Mouse (Mus musculus) liver, embryonic 12.5 days (tissue): ENCODE results near the gene Atp2c2. TPM values are rescaled to one million over a fixed set of nuclear protein-coding genes. Genes with fewer than 3 reads are reported as not detected.
A peak's percentile ranks its signal among the peaks of the same experiment; 100 is the strongest.

Experiments
- ATAC-seq: fragments of 200-750 bp; cut with Nextera tagmentation; 2 replicates; pipeline ENCODE4 v1.8.0; 2017; ENCODE audit warnings: moderate number of reproducible peaks, mild to moderate bottlenecking, moderate library complexity
- H3K27ac ChIP-seq: fragments of 300-500 bp; sonication (generic); 2 replicates; pipeline ENCODE4 v1.5.1; 2016; ENCODE audit warnings: mild to moderate bottlenecking
- H3K27me3 ChIP-seq: fragments of 300-500 bp; sonication (generic); replicated peaks from 2 replicates; pipeline ENCODE4 v1.6.1; 2016; ENCODE audit warnings: mild to moderate bottlenecking, moderate library complexity
- H3K36me3 ChIP-seq: fragments of 300-500 bp; sonication (generic); 2 replicates; pipeline ENCODE4 v1.6.1; 2016; ENCODE audit warnings: mild to moderate bottlenecking, moderate library complexity
- H3K4me1 ChIP-seq: fragments of 300-500 bp; sonication (generic); 2 replicates; pipeline ENCODE4 v1.6.1; 2016
- H3K4me2 ChIP-seq: fragments of 300-500 bp; sonication (generic); 2 replicates; pipeline ENCODE4 v1.6.1; 2016; ENCODE audit warnings: mild to moderate bottlenecking, moderate library complexity
- H3K4me3 ChIP-seq: fragments of 300-500 bp; sonication (generic); 2 replicates; pipeline ENCODE4 v1.5.1; 2016; ENCODE audit warnings: mild to moderate bottlenecking, moderate library complexity
- H3K9ac ChIP-seq: fragments of 300-500 bp; sonication (generic); 2 replicates; pipeline ENCODE4 v1.6.1; 2016; ENCODE audit warnings: mild to moderate bottlenecking, moderate library complexity
- H3K9me3 ChIP-seq: fragments of 300-500 bp; sonication (generic); replicated peaks from 2 replicates; pipeline ENCODE4 v1.6.1; 2016; ENCODE audit warnings: mild to moderate bottlenecking, moderate library complexity
- WGBS: fragments of 180-500 bp; shearing (Covaris S2); methylation state at CpG from one replicate; pipeline ENCODE4 v1.1.7; 2016; ENCODE audit not compliant: insufficient replicate concordance; 5-methylcytosine and 5-hydroxymethylcytosine counted together
- polyA plus RNA-seq: library from polyadenylated mRNA; unstranded; fragments of >200 nt; fragmentation: Nextera tagmentation; extraction: Ambion mirVana; gene quantifications from 2 replicates; pipeline ENCODE4 v1.2.1, GENCODE M21; 2016

Atp2c2 gene
- polyA plus RNA-seq, 1 experiment from 2014 or later: 0.14 TPM

- peaks cover 33% of the 10 kb centered on the region for H3K4me1 ChIP-seq
- no peak overlapping the region for H3K9ac ChIP-seq
- H3K36me3 ChIP-seq: no peaks in the 10 kb centered on the region
- peak overlapping the region; percentile 94 for H3K4me2 ChIP-seq
- H3K9me3 ChIP-seq: no peaks in the 10 kb centered on the region
- peak overlapping the region; percentile 70 for H3K4me3 ChIP-seq
- WGBS: 23% methylated on average over 14 of the region's 14 CpGs
- ATAC-seq: no peak
- no peak overlapping the region for H3K27ac ChIP-seq
- H3K27me3 ChIP-seq: no peaks in the 10 kb centered on the region; the same call in 1 of the 2 replicates
Observed at GRCm38 (mm10) chr8:119779013-119779737, 79.4 kb downstream of the Atp2c2 start.

GRCm38 (mm10) chr8:119780402-119781049 lies 80.7 kb downstream of the Atp2c2 start:
- H3K4me1 ChIP-seq: peaks cover 40% of the 10 kb centered on the region
- WGBS: 62% methylated on average over 9 of the region's 9 CpGs

GRCm38 (mm10) chr8:119781086-119781840 lies 81.5 kb downstream of the Atp2c2 start:
- no peak overlapping the region for H3K4me2 ChIP-seq
- no peaks in the 10 kb centered on the region; the same call in 1 of the 2 replicates for H3K27me3 ChIP-seq
- no peak overlapping the region for H3K4me3 ChIP-seq
- H3K27ac ChIP-seq: no peak overlapping the region
- H3K9ac ChIP-seq: no peak overlapping the region
- WGBS: 53% methylated on average over 4 of the region's 4 CpGs
- H3K4me1 ChIP-seq: peaks cover 44% of the 10 kb centered on the region
- no peak for ATAC-seq
- H3K9me3 ChIP-seq: no peaks in the 10 kb centered on the region
- no peaks in the 10 kb centered on the region for H3K36me3 ChIP-seq

More at GRCm38 (mm10) chr8:119780402-119781049, 80.7 kb downstream of the Atp2c2 start:
- H3K9ac ChIP-seq: no peak overlapping the region
- no peaks in the 10 kb centered on the region for H3K36me3 ChIP-seq
- no peaks in the 10 kb centered on the region; the same call in 1 of the 2 replicates for H3K27me3 ChIP-seq
- no peak for ATAC-seq
- no peak overlapping the region for H3K4me2 ChIP-seq
- H3K9me3 ChIP-seq: no peaks in the 10 kb centered on the region
- H3K4me3 ChIP-seq: no peak overlapping the region
- no peak overlapping the region for H3K27ac ChIP-seq

- no peak for ATAC-seq
- 3% methylated on average over 5 of the region's 5 CpGs for WGBS
- no peaks in the 10 kb centered on the region; the same call in 1 of the 2 replicates for H3K27me3 ChIP-seq
Observed at GRCm38 (mm10) chr8:119782715-119783114, 82.9 kb downstream of the Atp2c2 start.

DNA sequence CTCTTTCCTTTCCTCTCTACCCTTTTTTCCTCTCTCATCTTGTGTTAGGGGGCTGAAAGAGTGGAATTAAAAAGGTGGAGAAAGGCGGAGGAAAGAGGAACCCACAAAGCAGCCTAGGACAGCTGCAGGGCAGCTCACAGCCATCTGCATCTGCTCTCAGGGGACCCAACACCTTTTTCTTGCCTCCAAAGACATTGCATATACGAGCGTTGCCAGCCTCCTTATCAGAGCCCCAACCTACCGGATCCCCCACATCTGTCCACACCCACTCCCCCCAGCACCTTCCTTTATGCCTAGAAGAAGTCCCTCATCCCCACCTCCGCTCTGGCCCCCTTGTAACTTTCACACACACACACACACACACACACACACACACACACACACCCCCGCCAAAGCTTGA lies 83.8 kb downstream of the Atp2c2 start:
- H3K9me3 ChIP-seq: no peaks in the 10 kb centered on the region
- H3K9ac ChIP-seq: no peak overlapping the region; the same call in 1 of the 2 replicates
- H3K27me3 ChIP-seq: no peaks in the 10 kb centered on the region; the same call in 1 of the 2 replicates
- no peak overlapping the region for H3K4me2 ChIP-seq
- H3K36me3 ChIP-seq: no peaks in the 10 kb centered on the region
- H3K4me1 ChIP-seq: peaks cover 42% of the 10 kb centered on the region
- H3K4me3 ChIP-seq: no peak overlapping the region
- H3K27ac ChIP-seq: no peak overlapping the region
- no peak for ATAC-seq
- WGBS: 46% methylated on average over 6 of the region's 6 CpGs

More at GRCm38 (mm10) chr8:119782715-119783114, 82.9 kb downstream of the Atp2c2 start:
- Histone ChIP-seq H3K4me2 (no peak overlapping the region), H3K9ac (no peak overlapping the region), H3K27ac (no peak overlapping the region), H3K4me3 (no peak overlapping the region), H3K9me3 (no peaks in the 10 kb centered on the region), H3K36me3 (no peaks in the 10 kb centered on the region), H3K4me1 (peaks cover 42% of the 10 kb centered on the region)

GRCm38 (mm10) chr8:119784141-119784574 lies 84.3 kb downstream of the Atp2c2 start:
- Histone ChIP-seq H3K27ac (no peak overlapping the region), H3K27me3 (no peaks in the 10 kb centered on the region; the same call in none of the 2 replicates), H3K4me2 (no peak overlapping the region), H3K9me3 (no peaks in the 10 kb centered on the region), H3K4me1 (peaks cover 37% of the 10 kb centered on the region), H3K9ac (no peak overlapping the region; the same call in 1 of the 2 replicates), H3K36me3 (no peaks in the 10 kb centered on the region), H3K4me3 (no peak overlapping the region)
- no peak for ATAC-seq
- WGBS: 38% methylated on average over 9 of the region's 9 CpGs

DNA sequence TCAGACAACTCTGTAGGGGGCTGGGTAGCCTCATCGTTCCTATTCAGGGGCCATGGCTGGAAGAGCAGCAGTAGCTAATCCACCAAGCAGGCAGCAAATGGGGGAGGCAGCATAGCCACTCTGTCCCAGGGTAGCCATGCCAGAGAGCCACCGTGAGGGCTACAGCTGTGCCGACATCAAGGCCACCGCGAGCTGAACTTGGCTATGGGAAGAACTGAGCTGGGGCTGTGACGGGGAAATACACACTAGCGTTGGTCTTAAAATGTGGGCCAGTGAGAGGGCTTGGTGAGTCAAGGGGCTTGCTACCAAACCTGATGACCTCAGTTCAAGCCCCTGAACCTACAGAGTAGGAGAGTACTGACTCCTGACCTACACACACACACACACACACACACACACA lies 84.9 kb downstream of the Atp2c2 start:
- Histone ChIP-seq H3K4me3 (no peak overlapping the region), H3K27ac (no peak overlapping the region), H3K27me3 (no peaks in the 10 kb centered on the region; the same call in none of the 2 replicates), H3K9me3 (no peaks in the 10 kb centered on the region), H3K9ac (no peak overlapping the region), H3K4me2 (no peak overlapping the region), H3K36me3 (no peaks in the 10 kb centered on the region), H3K4me1 (peaks cover 36% of the 10 kb centered on the region)
- WGBS: 70% methylated on average over 7 of the region's 7 CpGs
- ATAC-seq: no peak

DNA sequence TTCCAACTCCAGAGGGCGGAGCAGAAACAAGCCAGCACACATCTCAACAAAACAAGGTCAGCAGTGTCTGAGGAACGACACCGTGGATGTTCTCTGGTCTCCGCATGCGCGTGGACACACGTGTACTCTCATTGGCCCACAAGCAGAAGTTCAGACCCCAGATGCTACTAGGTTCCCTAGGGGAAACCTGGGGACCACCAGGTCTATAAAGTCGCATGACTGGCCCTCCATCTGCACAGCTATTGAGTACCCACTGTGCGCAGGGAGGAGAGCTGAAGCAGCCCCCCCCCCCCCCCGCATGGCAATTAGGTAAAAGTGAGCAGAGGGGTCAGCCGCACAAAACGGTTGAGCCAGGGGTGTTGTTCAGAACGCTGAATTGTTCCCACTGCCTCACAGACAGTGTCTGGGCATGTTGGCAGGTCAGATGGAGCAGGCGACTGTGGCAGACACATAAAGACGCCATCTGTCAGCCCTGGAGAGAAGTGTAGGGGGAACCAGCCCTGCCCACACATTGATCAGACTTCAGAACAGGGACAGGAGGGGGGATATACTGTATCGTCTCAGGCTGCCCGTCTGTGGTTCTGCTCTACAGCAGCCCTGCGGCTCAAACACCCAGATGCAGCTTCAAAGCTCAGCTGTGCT lies 86.1 kb downstream of the Atp2c2 start:
- H3K4me3 ChIP-seq: no peak overlapping the region
- no peaks in the 10 kb centered on the region; the same call in 1 of the 2 replicates for H3K27me3 ChIP-seq
- WGBS: 56% methylated on average over 18 of the region's 18 CpGs
- H3K4me1 ChIP-seq: peaks cover 42% of the 10 kb centered on the region
- H3K27ac ChIP-seq: no peak overlapping the region
- H3K9ac ChIP-seq: no peak overlapping the region
- H3K36me3 ChIP-seq: no peaks in the 10 kb centered on the region
- no peak overlapping the region for H3K4me2 ChIP-seq
- ATAC-seq: no peak
- H3K9me3 ChIP-seq: no peaks in the 10 kb centered on the region

DNA sequence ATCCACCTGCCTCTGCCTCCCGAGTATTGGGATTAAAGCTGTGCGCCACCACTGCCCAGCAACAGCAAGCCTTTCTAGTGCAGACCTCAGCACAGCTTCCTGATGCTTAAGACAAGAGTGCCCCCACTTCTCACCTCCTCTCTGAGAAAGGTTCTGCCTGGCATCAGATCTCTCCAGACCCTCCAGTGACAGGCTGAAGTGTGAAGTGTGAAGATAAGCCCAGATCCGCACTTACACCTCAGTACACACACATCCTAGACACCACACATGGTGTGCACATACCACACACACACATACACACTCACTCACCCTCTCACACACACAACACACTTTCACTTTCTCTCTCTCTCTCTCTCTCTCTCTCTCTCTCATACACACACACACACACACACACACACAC lies 87.1 kb downstream of the Atp2c2 start:
- H3K27me3 ChIP-seq: no peaks in the 10 kb centered on the region; the same call in 1 of the 2 replicates
- H3K9me3 ChIP-seq: no peaks in the 10 kb centered on the region
- H3K9ac ChIP-seq: no peak overlapping the region
- WGBS: 41% methylated on average over 3 of the region's 3 CpGs
- no peak overlapping the region for H3K4me2 ChIP-seq
- H3K36me3 ChIP-seq: no peaks in the 10 kb centered on the region
- peak; percentile 34; the same call in 1 of the 2 replicates for ATAC-seq
- H3K4me3 ChIP-seq: no peak overlapping the region
- peaks cover 52% of the 10 kb centered on the region for H3K4me1 ChIP-seq
- H3K27ac ChIP-seq: no peak overlapping the region

GRCm38 (mm10) chr8:119787341-119787740 lies 87.5 kb downstream of the Atp2c2 start:
- 40% methylated on average over 4 of the region's 4 CpGs for WGBS
- no peaks in the 10 kb centered on the region for H3K9me3 ChIP-seq
- H3K9ac ChIP-seq: no peak overlapping the region
- H3K4me3 ChIP-seq: no peak overlapping the region
- H3K4me1 ChIP-seq: peaks cover 56% of the 10 kb centered on the region
- H3K36me3 ChIP-seq: no peaks in the 10 kb centered on the region
- no peak overlapping the region for H3K27ac ChIP-seq
- no peak overlapping the region for H3K4me2 ChIP-seq
- no peaks in the 10 kb centered on the region; the same call in 1 of the 2 replicates for H3K27me3 ChIP-seq
- no peak for ATAC-seq

- 70% methylated on average over 9 of the region's 9 CpGs for WGBS
- no peaks in the 10 kb centered on the region for H3K9me3 ChIP-seq
Observed at GRCm38 (mm10) chr8:119788607-119789381, 89.0 kb downstream of the Atp2c2 start.

More at GRCm38 (mm10) chr8:119788607-119789381, 89.0 kb downstream of the Atp2c2 start:
- H3K4me3 ChIP-seq: no peak overlapping the region
- no peak overlapping the region for H3K9ac ChIP-seq
- H3K27ac ChIP-seq: no peak overlapping the region
- no peak overlapping the region for H3K4me2 ChIP-seq
- no peaks in the 10 kb centered on the region for H3K36me3 ChIP-seq
- no peaks in the 10 kb centered on the region; the same call in 1 of the 2 replicates for H3K27me3 ChIP-seq
- ATAC-seq: no peak
- peaks cover 55% of the 10 kb centered on the region for H3K4me1 ChIP-seq
